Mouse (Mus musculus) hindbrain, embryonic 10.5 days (tissue): Measurements from ENCODE around the gene Chrne. TPM values are rescaled to one million over a fixed set of nuclear protein-coding genes. Genes with fewer than 3 reads are reported as not detected.
A peak's percentile ranks its signal among the peaks of the same experiment; 100 is the strongest.

Source experiments
- DNase-seq: peaks from one replicate; pipeline ENCODE4 v3.0.0-alpha.2; 2017; ENCODE audit warnings: low spot score
- H3K27ac ChIP-seq: fragments of 300-500 bp; sonication (generic); 2 replicates; pipeline ENCODE4 v1.5.1; 2016; ENCODE audit warnings: mild to moderate bottlenecking, moderate library complexity
- H3K27me3 ChIP-seq: fragments of 300-500 bp; sonication (generic); 2 replicates; pipeline ENCODE4 v1.6.1; 2016; ENCODE audit warnings: mild to moderate bottlenecking; ENCODE audit not compliant: poor library complexity, insufficient read depth, severe bottlenecking
- H3K36me3 ChIP-seq: fragments of 300-500 bp; sonication (generic); 2 replicates; pipeline ENCODE4 v1.6.1; 2016; ENCODE audit warnings: mild to moderate bottlenecking, moderate library complexity
- H3K4me1 ChIP-seq: fragments of 300-500 bp; sonication (generic); replicated peaks from 2 replicates; pipeline ENCODE4 v1.6.1; 2016; ENCODE audit warnings: mild to moderate bottlenecking
- H3K4me3 ChIP-seq: fragments of 300-500 bp; sonication (generic); 2 replicates; pipeline ENCODE4 v1.5.1; 2016; ENCODE audit warnings: mild to moderate bottlenecking, moderate library complexity
- H3K9me3 ChIP-seq: fragments of 300-500 bp; sonication (generic); 2 replicates; pipeline ENCODE4 v1.6.1; 2016; ENCODE audit warnings: mild to moderate bottlenecking, moderate library complexity
- WGBS: fragments of 180-500 bp; shearing (Covaris S2); methylation state at CpG from one replicate; pipeline ENCODE4 v1.1.7; 2016; 5-methylcytosine and 5-hydroxymethylcytosine counted together
- polyA plus RNA-seq: library from polyadenylated mRNA; unstranded; fragments of >200 nt; fragmentation: Nextera tagmentation; extraction: Ambion mirVana; gene quantifications from 2 replicates; pipeline ENCODE4 v1.2.1, GENCODE M21; 2016

Gene Chrne
- polyA plus RNA-seq, 1 experiment from 2014 or later = not detected

- H3K4me3 ChIP-seq = no peak overlapping the region
- no peaks in the 10 kb centered on the region for H3K27me3 ChIP-seq
- H3K4me1 ChIP-seq = no peaks in the 10 kb centered on the region
- no peak for DNase-seq
- 87% methylated on average over 26 of the region's 26 CpGs for WGBS
- peaks cover 99% of the 10 kb centered on the region for H3K36me3 ChIP-seq
- H3K9me3 ChIP-seq = no peaks in the 10 kb centered on the region
- H3K27ac ChIP-seq = no peak overlapping the region
Observed at GRCm38 (mm10) chr11:70608381-70609066, 10.5 kb downstream of the Chrne start.

GRCm38 (mm10) chr11:70607611-70608010 lies 11.4 kb downstream of the Chrne start:
- 89% methylated on average over 9 of the region's 9 CpGs for WGBS
- peaks cover 99% of the 10 kb centered on the region for H3K36me3 ChIP-seq
- H3K9me3 ChIP-seq = no peaks in the 10 kb centered on the region
- H3K4me1 ChIP-seq = no peaks in the 10 kb centered on the region
- no peak for DNase-seq
- no peak overlapping the region for H3K27ac ChIP-seq
- no peaks in the 10 kb centered on the region for H3K27me3 ChIP-seq
- no peak overlapping the region for H3K4me3 ChIP-seq

GRCm38 (mm10) chr11:70606717-70607116 lies 12.3 kb downstream of the Chrne start:
- no peak for DNase-seq
- H3K27me3 ChIP-seq = no peaks in the 10 kb centered on the region
- WGBS = 75% methylated on average over 12 of the region's 12 CpGs
- H3K36me3 ChIP-seq = peaks cover 100% of the 10 kb centered on the region
- no peak overlapping the region for H3K4me3 ChIP-seq
- no peaks in the 10 kb centered on the region for H3K9me3 ChIP-seq
- no peak overlapping the region for H3K27ac ChIP-seq
- no peaks in the 10 kb centered on the region for H3K4me1 ChIP-seq

GRCm38 (mm10) chr11:70605024-70605566 lies 13.9 kb downstream of the Chrne start:
- Histone ChIP-seq H3K27me3 (no peaks in the 10 kb centered on the region), H3K9me3 (no peaks in the 10 kb centered on the region), H3K27ac (no peak overlapping the region), H3K4me1 (no peaks in the 10 kb centered on the region), H3K4me3 (no peak overlapping the region), H3K36me3 (peaks cover 93% of the 10 kb centered on the region)
- peak; percentile 75 for DNase-seq
- 67% methylated on average over 14 of the region's 14 CpGs for WGBS

- Histone ChIP-seq H3K4me3 (no peak overlapping the region), H3K27ac (no peak overlapping the region), H3K9me3 (no peaks in the 10 kb centered on the region), H3K4me1 (peaks cover 16% of the 10 kb centered on the region), H3K36me3 (peaks cover 54% of the 10 kb centered on the region), H3K27me3 (no peaks in the 10 kb centered on the region)
- WGBS = 94% methylated on average over 9 of the region's 9 CpGs
- DNase-seq = no peak
Observed at GRCm38 (mm10) chr11:70598451-70598953, 20.5 kb downstream of the Chrne start.

- WGBS = 86% methylated on average over 6 of the region's 6 CpGs
- Histone ChIP-seq H3K27me3 (no peaks in the 10 kb centered on the region), H3K27ac (no peak overlapping the region), H3K4me3 (no peak overlapping the region), H3K9me3 (no peaks in the 10 kb centered on the region), H3K4me1 (peaks cover 16% of the 10 kb centered on the region), H3K36me3 (peaks cover 42% of the 10 kb centered on the region)
- no peak for DNase-seq
Observed at GRCm38 (mm10) chr11:70597301-70597700, 21.7 kb downstream of the Chrne start.

- Histone ChIP-seq H3K4me1 (peaks cover 16% of the 10 kb centered on the region), H3K27me3 (no peaks in the 10 kb centered on the region), H3K9me3 (no peaks in the 10 kb centered on the region), H3K36me3 (peaks cover 30% of the 10 kb centered on the region), H3K4me3 (no peak overlapping the region), H3K27ac (peak overlapping the region; percentile 60)
- no peak for DNase-seq
- WGBS = 60% methylated on average over 4 of the region's 4 CpGs
Observed at GRCm38 (mm10) chr11:70596094-70596493, 22.9 kb downstream of the Chrne start.

GRCm38 (mm10) chr11:70595638-70596037 lies 23.4 kb downstream of the Chrne start:
- H3K27ac ChIP-seq = peak overlapping the region; percentile 60
- DNase-seq = no peak
- H3K27me3 ChIP-seq = no peaks in the 10 kb centered on the region
- 82% methylated on average over 2 of the region's 2 CpGs for whole genome bisulfite sequencing
- H3K4me1 ChIP-seq = peaks cover 16% of the 10 kb centered on the region
- peaks cover 29% of the 10 kb centered on the region for H3K36me3 ChIP-seq
- no peak overlapping the region for H3K4me3 ChIP-seq
- no peaks in the 10 kb centered on the region for H3K9me3 ChIP-seq

- peaks cover 16% of the 10 kb centered on the region for H3K4me1 ChIP-seq
- peaks cover 25% of the 10 kb centered on the region for H3K36me3 ChIP-seq
- no peaks in the 10 kb centered on the region for H3K27me3 ChIP-seq
- 89% methylated on average over 15 of the region's 15 CpGs for WGBS
- DNase-seq = no peak
- no peak overlapping the region for H3K4me3 ChIP-seq
- no peaks in the 10 kb centered on the region for H3K9me3 ChIP-seq
- H3K27ac ChIP-seq = no peak overlapping the region
Observed at GRCm38 (mm10) chr11:70594253-70594989, 24.6 kb downstream of the Chrne start.

- no peak overlapping the region for H3K27ac ChIP-seq
- peaks cover 11% of the 10 kb centered on the region for H3K4me1 ChIP-seq
- 93% methylated on average over 1 of the region's 1 CpGs for WGBS
- no peak for DNase-seq
- H3K36me3 ChIP-seq = no peaks in the 10 kb centered on the region
- no peak overlapping the region for H3K4me3 ChIP-seq
- H3K27me3 ChIP-seq = no peaks in the 10 kb centered on the region
- no peaks in the 10 kb centered on the region for H3K9me3 ChIP-seq
Observed at GRCm38 (mm10) chr11:70591733-70592132, 27.3 kb downstream of the Chrne start.

GRCm38 (mm10) chr11:70586954-70587353 lies 32.1 kb downstream of the Chrne start:
- H3K4me1 ChIP-seq = peaks cover 28% of the 10 kb centered on the region
- 78% methylated on average over 5 of the region's 5 CpGs for WGBS
- H3K4me3 ChIP-seq = no peak overlapping the region
- no peak overlapping the region for H3K27ac ChIP-seq
- no peaks in the 10 kb centered on the region for H3K36me3 ChIP-seq
- no peaks in the 10 kb centered on the region for H3K9me3 ChIP-seq
- no peaks in the 10 kb centered on the region for H3K27me3 ChIP-seq
- no peak for DNase-seq

GRCm38 (mm10) chr11:70586261-70586660 lies 32.8 kb downstream of the Chrne start:
- Histone ChIP-seq H3K9me3 (no peaks in the 10 kb centered on the region), H3K4me1 (peaks cover 28% of the 10 kb centered on the region), H3K36me3 (no peaks in the 10 kb centered on the region), H3K4me3 (no peak overlapping the region), H3K27me3 (no peaks in the 10 kb centered on the region), H3K27ac (no peak overlapping the region)
- 92% methylated on average over 3 of the region's 3 CpGs for WGBS
- no peak for DNase-seq

GRCm38 (mm10) chr11:70585457-70585856 lies 33.6 kb downstream of the Chrne start:
- Histone ChIP-seq H3K36me3 (no peaks in the 10 kb centered on the region), H3K27me3 (no peaks in the 10 kb centered on the region), H3K4me1 (peaks cover 31% of the 10 kb centered on the region), H3K4me3 (no peak overlapping the region), H3K9me3 (no peaks in the 10 kb centered on the region), H3K27ac (peak overlapping the region; percentile 50)
- DNase-seq = no peak
- 61% methylated on average over 7 of the region's 7 CpGs for WGBS
